Mouse (Mus musculus): Measurements from ENCODE around the gene Oprd1. TPM values are rescaled to one million over a fixed set of nuclear protein-coding genes. Genes with fewer than 3 reads are reported as not detected.

Oprd1 gene
- total RNA-seq, 2 experiments from 2014 or later: 7.7 to 8.0 TPM

DNA sequence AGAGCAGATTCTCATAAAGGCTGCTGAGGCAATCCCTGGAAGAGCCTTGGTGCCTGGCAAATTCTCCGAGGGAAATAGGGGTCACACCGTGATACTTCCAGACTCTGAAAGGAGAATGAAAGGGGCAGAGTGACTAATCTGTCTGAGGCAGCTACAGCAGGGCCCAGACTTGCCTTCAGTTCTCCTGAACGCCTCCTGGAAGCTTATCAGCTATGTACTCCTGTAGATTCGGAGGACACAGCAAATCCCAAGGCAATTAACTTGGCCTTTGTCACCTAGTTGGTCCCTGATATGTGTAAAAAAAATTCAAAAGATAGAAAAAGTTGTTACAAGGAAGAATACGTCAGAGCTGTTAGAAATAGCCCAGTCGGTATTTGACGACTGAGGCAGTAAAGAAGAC, 49.2 kb downstream of the Oprd1 start:
- intact Hi-C loops (cut with DNase I): no loop called here
- no peak for DNase-seq (ENCODE audit: extremely low spot score in 1 of 2, low spot score in 2 of 2)

DNA sequence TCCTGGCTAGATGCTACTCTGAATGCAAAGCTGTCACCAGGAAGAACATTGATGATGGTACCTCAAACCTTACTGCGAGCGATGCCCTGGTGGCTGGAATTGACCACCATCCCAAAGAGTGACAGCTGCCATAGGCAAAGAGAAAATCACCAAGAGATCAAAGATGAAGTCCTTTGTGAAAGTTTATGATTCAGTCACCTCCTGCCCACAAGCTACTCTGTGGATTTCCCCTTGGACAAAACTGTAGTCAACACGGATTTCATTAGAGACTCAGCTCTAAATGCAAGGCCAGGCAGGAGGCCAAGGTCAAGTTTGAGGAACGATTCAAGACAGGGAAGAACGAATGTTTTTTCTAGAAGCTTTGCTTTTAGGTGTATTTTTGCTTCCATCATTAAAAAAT, 50.4 kb downstream of the Oprd1 start:
- intact Hi-C loops (cut with DNase I): no loop called here
- no peak for DNase-seq (ENCODE audit: extremely low spot score in 1 of 2, low spot score in 2 of 2)

DNA sequence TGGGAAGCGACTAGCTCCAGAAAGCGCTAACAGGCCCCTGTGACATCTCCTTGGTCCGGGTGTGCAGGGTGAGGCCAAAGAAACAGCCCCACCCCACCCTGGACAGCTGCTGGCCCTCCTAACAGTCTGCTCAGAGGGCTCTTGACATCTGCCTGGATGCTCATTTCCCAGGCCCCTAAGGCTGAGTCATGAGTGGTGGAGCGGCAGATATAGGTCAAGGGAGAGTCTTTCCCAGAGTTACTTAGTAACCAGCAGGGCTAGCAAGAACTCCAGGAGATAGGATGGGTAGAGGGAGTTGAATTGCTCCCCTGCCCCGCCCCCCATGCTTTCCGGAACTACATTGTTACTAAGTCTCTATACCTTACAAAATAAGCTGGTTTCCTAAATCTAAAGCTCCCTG, 51.1 kb downstream of the Oprd1 start:
- intact Hi-C loops (cut with DNase I): no loop called here
- DNase-seq (ENCODE audit: extremely low spot score in 1 of 2, low spot score in 2 of 2): no peak

DNA sequence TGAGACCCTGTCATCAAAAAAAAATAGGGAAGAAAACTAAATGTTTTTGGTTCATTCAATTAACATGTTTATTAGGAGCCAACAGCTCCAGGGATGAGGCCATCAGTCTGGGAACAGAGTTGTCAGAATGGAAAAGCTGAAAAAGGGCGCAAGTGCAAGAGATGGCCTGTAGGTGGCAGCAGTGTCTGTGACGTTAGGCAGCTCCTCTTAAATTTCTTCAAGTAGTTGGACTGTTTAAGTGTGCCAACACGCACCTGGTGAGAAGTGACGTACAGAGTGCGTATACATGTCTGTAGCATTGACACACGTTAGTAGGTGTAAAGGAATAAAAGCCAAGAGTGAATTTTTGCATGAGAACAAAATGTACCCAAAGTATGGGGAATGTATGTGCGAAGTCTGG, 55.4 kb downstream of the Oprd1 start:
- intact Hi-C loops (cut with DNase I): loop anchor here (2.0 kb wide), 1 partner anchor 90 kb away; no protein-coding TSS in a partner anchor
- DNase-seq (ENCODE audit: extremely low spot score in 1 of 2, low spot score in 2 of 2): peak; percentile 46 to 56

DNA sequence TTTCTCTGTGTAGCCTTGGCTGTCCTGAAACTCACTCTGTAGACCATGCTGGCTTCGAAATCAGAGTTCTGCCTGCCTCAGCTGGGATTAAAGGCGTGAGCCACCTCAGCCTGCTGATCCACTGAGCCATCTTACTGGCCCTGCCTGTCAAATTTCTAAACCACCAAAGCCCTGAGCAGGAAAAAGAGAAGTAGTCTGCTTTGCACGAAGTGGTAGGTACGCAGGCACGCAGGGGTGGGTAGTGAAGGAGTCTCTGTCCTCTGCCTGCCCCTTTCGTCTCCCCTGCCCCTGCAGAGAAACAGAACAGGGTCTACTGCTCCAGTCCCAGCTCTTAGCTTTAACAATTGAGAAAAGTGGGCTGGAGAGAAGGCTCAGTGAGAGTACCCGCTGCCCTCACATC, 59.2 kb downstream of the Oprd1 start:
- intact Hi-C loops (cut with DNase I): no loop called here
- DNase-seq (ENCODE audit: extremely low spot score in 1 of 2, low spot score in 2 of 2): no peak

DNA sequence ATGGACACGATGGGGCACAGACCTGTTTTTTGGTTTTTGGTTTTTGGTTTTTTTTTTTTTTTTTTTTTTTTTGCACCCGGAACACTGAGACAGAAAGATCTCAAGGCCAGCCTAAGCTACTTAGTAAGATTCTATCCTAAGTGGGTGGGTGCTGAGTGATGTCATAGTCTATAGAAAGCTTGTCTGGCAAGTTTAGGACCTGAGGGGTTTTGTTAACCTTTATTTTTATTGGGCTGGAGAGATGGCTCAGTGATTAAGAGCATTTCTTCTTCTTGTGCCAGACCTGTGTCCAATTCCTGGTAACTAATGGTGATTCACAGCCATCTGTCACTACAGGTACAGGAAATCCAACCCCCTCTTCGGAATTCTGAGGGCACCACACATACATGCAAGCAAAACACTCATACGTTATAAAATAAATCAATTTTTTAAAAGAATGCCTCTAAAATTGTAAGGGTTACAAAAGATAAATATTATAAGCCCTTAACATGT, 63.7 kb downstream of the Oprd1 start:
- no peak for DNase-seq (ENCODE audit: extremely low spot score in 1 of 2, low spot score in 2 of 2)
- intact Hi-C loops (cut with DNase I): no loop called here

DNA sequence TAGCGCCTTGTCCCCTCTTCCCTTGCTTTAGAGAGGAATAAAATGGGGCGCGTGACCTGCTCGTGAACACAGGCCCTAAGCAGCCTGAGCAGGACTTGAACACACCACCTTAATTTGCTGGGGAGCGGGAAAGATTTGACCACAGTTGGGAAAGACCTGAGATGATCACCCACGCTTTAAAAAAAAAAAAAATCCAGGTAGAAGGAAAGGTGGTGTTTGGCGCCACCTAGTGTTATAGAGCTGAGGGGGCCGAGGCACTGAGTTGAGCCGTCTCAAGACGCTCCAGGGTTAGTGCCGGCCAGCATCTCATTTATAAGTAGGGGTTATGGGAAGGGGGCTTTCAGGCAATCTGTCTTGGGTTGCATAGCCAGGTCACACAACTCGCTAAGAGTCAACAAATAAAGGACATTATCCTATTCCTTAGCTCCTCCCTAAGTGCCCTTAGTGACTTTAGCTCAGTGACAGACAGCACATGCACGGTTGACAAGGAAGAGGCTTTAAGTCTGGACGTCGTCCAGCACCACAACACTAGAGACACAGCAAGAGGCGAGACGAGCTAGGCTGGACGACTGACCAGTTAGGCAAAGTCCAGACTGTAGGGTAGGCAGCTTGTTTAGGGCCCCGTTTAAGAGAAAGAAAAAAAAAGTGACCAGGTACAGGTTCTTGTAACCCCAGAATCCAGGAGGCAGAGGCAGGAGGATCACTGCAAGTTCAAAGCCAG, 64.6 kb downstream of the Oprd1 start:
- intact Hi-C loops (cut with DNase I): loop anchor here (2.0 to 5.0 kb wide), 3 partner anchors 103 to 219 kb away; no protein-coding TSS in a partner anchor
- DNase-seq (ENCODE audit: extremely low spot score in 1 of 2, low spot score in 2 of 2): peak in 1 of 2 experiments; percentile 71

DNA sequence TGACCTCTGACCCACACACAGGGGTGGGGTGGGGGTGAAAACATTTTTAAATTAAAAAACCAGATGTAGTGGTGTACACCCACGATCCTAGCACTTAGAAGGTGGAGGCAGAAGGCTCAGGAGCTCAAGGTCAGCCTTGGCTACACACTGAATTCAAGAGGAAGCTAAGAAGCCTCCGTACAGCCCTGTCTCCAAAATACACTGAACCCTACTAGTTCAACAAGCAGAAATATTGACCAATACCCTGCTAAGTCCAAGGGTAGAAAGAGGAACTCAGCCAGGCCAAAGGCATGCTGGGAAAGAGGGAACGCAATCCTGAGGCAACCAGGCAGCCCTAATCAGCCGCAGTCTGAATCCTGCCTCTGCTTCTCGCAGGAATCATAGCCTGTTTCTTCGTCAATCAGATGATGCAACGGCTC, 66.0 kb downstream of the Oprd1 start:
- DNase-seq (ENCODE audit: extremely low spot score in 1 of 2, low spot score in 2 of 2): no peak
- intact Hi-C loops (cut with DNase I): loop anchor here (2.0 to 5.0 kb wide), 3 partner anchors 102 to 218 kb away; no protein-coding TSS in a partner anchor

DNA sequence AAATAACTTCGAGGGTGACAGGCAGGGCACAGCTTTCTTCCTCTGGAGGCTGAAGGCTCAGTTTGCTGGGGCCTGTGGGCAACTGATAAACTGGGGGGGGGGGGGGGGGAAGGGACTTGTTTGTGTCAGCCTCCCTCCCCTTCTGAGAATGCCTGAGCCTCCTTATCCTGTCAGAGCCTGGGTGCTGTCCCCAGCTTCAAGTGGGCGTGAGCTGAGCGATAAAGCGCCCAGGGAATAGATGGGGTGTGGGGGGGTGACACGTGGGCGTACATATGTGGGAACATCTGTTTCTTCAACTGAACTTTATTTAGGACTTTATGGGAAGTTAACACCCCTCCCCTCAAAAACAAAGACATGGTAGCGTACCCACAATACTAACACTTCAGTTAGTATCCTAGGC, 66.8 kb downstream of the Oprd1 start:
- intact Hi-C loops (cut with DNase I): loop anchor here (5.0 kb wide), 1 partner anchor 160 kb away; no protein-coding TSS in a partner anchor
- no peak for DNase-seq (ENCODE audit: extremely low spot score in 1 of 2, low spot score in 2 of 2)

DNA sequence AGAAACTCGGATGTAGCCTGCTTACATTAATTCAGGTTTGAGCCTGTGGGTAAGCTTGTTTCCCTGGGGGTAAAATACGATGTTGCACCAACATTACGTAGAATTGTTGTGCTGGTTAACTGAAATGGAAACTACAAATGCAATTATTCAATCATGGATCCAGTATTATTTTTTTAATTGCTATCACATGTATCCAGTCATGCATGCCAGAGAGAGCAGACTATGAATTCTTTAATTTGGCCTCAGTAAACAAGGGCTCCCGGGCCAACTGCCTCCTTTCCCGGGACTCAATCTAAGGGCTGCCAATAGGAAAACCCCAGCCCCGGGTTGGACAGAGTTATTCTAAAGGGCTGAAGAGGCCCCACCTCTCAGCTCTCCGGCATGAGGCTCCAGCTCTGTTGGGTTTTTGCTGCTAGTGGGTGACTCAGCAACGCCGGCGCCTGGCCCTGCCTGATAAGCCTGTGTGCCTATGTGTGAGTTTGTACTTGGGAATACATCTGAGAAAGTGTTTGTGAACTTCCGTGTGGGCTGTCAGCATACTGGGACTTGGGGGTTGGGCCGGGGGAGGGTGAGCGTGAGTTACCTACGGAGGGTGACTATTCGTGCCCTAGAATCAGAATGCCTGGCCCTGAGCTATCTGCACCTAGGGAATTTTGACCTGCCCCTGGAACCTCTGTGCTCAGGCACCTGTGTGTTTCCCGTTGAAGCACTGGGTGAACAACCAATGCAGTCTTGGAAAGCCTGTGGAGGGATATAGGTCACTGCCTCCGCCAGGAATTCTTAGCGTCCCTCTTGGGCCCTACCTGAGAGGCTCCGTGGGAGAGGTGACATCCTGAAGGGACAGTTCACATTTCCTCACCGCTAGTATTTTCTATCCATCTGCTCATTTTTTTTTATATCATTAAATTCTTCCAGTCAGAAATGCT, 67.5 kb downstream of the Oprd1 start:
- intact Hi-C loops (cut with DNase I): loop anchor here (5.0 kb wide), 1 partner anchor 159 kb away; no protein-coding TSS in a partner anchor
- DNase-seq (ENCODE audit: extremely low spot score in 1 of 2, low spot score in 2 of 2): no peak

DNA sequence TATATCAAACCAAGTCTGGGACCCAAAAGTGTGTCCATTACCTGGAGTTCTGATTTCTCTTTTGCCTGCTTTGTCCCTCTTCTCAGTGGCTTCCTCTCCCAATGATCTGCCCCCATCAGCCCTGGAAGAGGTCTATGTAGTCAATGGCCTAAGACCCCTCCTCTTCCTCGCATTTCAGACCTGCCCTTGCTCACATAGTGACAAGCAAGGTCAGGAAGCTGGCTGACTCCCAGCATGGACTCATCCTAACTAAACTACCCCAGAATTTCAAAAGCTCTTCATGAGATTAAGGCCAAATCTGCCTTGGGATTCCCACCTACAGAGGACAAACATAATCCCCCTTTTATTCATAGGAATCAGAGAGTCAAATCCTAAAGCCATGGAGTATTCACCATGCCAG, 68.5 kb downstream of the Oprd1 start:
- no peak for DNase-seq (ENCODE audit: extremely low spot score in 1 of 2, low spot score in 2 of 2)
- intact Hi-C loops (cut with DNase I): loop anchor here (5.0 kb wide), 1 partner anchor 158 kb away; no protein-coding TSS in a partner anchor

DNA sequence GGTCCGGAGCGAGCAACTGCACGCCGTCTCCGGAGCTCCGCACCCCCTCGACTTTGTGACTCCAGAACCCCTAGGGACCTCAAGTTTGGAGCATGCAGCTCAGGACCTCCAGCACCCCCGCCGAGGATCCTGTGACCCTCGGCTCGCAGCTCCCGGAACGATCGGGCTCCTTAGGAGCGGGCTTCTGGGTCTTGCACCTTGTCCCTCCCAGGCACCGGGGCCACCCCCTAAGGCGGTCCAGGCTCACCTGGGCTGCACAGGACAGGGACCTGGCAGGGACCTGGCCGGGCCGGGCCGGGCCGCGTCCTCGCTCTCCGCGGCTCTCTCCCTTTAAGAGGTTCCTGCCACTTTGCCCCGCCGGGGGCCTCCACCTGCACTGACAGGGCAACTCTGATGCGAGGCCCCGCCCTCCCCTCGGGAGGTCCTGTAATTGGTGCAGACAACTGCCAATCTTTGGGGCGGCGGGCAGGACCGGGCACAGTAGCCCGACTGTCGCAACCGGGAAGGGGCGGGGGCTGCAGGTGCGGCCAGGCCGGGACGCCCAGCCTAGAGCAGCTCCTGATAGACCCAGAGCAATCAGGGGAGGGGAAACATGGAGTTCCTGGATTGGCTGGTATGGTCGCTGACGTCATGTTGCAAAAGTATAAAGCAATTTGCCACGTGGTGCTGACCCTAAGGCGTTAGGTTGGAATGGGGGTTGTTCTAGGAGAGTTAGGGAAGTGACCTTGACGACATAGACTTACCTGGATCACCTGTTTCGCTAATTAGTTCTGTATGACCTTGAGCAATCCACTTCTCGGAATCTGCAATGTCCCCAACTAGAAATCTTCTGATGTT, 69.1 kb downstream of the Oprd1 start, which contains the start of gene Epb41:
Gene Epb41 (minus strand): TSS at position 389 of the 837 bp plus-strand sequence.
- peak; percentile 89 to 94 for DNase-seq (ENCODE audit: extremely low spot score in 1 of 2, low spot score in 2 of 2)
- intact Hi-C loops (cut with DNase I): loop anchor here (5.0 kb wide), 1 partner anchor 158 kb away; no protein-coding TSS in a partner anchor

DNA sequence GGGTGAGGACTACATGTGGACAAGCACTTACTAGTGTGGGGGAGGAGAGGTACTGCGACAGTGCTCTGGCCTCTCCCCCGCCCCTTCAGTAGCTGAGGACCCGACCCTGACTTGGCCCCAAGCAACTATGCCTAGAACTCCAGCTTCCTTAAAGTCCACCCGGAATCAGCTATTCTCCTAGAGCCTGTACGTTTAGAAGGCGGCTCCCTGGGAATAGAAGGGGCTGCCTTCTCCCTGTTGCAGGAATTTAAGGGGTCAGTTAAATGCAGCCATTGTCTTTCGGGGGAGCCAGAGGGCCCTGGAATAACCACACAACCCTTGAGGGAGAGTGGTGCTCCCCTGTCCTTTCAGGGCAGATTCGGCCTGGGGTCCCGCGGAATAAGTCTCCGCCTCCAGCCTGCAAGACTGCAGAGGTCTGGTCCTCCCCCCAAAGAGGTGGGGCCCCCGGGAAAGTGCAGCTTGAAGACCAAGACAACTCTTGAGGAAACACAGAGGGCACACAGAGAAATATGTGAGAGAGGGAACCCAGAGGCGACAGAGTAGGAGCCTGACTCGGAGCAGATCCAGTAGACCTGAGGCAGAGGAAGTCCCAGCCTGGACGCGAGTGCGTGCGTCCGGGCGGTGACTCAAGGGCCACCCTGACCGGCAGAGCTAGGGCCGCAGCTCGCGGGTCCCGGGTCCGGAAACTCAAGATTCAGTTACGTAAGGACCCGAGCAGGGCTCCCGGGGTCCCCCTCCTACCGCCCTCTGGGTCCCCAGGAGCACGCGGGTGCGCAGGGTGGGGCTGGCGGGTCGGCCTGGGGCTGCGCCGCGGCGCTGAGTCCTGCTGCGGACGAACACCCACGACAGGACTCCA, 70.0 kb downstream of the Oprd1 start, which contains the start of gene Gm10300:
Gene Gm10300 (plus strand): TSS at position 621 of the 856 bp plus-strand sequence.
- intact Hi-C loops (cut with DNase I): no loop called here
- DNase-seq (ENCODE audit: extremely low spot score in 1 of 2, low spot score in 2 of 2): peak in 1 of 2 experiments; percentile 49

DNA sequence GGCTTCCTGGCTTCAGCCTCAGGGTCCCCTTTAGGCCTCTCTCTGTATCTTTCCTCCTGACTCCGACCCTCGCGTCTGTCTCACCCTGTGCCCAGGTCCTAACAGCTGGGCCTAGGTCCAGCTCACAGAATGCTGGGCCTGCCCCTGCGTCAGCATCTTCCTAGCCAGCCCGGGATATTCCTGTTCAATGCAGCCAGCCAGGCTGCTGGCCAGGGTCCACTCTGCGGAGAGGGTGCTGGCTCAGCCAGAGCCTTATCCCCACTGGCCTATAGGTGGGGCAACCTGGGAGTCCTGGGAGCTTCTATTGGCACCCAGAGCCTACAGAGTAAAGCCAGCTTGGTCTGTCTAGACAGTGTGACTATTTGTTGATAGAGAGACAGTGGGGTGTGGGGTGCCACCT, 71.3 kb downstream of the Oprd1 start:
- intact Hi-C loops (cut with DNase I): no loop called here
- DNase-seq (ENCODE audit: extremely low spot score in 1 of 2, low spot score in 2 of 2): no peak

DNA sequence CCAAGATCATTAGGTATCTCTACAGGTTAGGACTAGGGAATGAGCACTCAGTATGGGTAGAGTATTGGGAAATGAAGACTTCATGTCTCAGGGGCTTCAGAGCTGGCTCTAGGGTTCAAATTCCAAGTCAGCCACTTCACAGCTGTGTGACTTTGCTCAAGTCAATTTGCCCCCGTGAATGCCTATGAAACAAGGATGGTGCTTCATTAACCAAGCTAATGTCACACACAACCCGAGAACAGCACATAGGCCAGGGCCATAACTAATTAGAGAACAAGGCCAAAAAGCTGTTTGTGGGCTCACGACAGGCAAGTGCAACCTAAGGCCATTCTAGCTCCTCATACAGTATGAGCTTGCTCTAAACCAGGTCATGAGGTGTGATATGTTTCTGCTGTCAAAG, 72.1 kb downstream of the Oprd1 start:
- no peak for DNase-seq (ENCODE audit: extremely low spot score in 1 of 2, low spot score in 2 of 2)
- intact Hi-C loops (cut with DNase I): no loop called here

DNA sequence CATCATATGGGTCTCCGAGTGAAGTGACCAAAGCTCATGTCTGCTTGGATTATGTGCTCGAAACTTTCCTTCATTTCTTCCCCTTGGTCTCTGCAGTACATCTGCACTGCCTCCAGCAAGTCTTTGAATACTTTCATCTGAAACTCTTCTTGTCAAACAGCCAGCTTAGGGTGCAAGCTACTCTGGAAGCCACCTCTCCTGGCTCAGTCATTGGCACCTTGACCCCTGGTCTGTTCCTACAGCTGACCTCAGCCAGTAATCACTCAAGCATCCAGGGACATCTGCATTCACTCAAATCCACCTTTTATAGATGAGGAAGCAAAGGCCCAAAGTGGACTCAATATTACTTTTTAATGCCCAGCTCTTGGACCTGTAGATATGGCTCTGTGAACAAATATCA, 72.6 kb downstream of the Oprd1 start:
- DNase-seq (ENCODE audit: extremely low spot score in 1 of 2, low spot score in 2 of 2): no peak
- intact Hi-C loops (cut with DNase I): no loop called here

DNA sequence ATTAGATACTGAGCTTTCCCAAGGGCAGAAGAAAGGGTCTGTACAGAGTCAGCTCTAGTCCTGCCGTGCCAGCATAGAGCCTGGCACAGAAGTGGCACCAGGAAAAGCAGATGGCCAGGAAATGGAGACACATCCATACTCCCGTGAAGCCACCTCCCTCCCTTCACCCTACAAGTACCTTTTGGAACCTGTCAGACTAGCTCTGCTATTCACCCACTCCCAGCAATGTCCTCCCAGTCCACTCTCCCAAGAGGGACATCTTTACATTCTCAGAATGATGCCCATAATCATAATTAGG, 76.4 kb downstream of the Oprd1 start:
- intact Hi-C loops (cut with DNase I): no loop called here
- DNase-seq (ENCODE audit: extremely low spot score in 1 of 2, low spot score in 2 of 2): no peak
